Mouse (Mus musculus) hindbrain, postnatal 0 days (tissue): Measurements from ENCODE around the gene Prl3d2. TPM values are rescaled to one million over a fixed set of nuclear protein-coding genes. Genes with fewer than 3 reads are reported as not detected.
"Not testable (repeated sequence)": the region's sequence is repeated elsewhere in the genome, so short reads cannot be mapped to it uniquely, and the experiment has no call there.

Experiments
- ATAC-seq: fragments of 200-750 bp; cut with Nextera tagmentation; 2 replicates; pipeline ENCODE4 v1.8.0; 2017; ENCODE audit warnings: mild to moderate bottlenecking, moderate TSS enrichment, moderate library complexity
- DNase-seq: peaks from one replicate; pipeline ENCODE4 v3.0.0-alpha.2; 2015; ENCODE audit warnings: low spot score
- H3K27ac ChIP-seq: fragments of 300-500 bp; sonication (generic); 2 replicates; pipeline ENCODE4 v1.5.1; 2014; ENCODE audit warnings: mild to moderate bottlenecking
- H3K27me3 ChIP-seq: fragments of 300-500 bp; sonication (generic); 2 replicates; pipeline ENCODE4 v1.6.1; 2014; ENCODE audit warnings: low read length, mixed read lengths; ENCODE audit not compliant: insufficient read depth
- H3K36me3 ChIP-seq: fragments of 300-500 bp; sonication (generic); 2 replicates; pipeline ENCODE4 v1.6.1; 2014; ENCODE audit warnings: low read length, mixed read lengths; ENCODE audit not compliant: insufficient read depth
- H3K4me1 ChIP-seq: fragments of 300-500 bp; sonication (generic); 2 replicates; pipeline ENCODE4 v1.6.1; 2014; ENCODE audit warnings: antibody characterized with exemption, low read length, mixed read lengths; ENCODE audit not compliant: insufficient read depth
- H3K4me2 ChIP-seq: fragments of 300-500 bp; sonication (generic); 2 replicates; pipeline ENCODE4 v1.6.1; 2014; ENCODE audit warnings: low read depth, mild to moderate bottlenecking, low read length, moderate library complexity, mixed read lengths
- H3K4me3 ChIP-seq: fragments of 300-500 bp; sonication (generic); 2 replicates; pipeline ENCODE4 v1.5.1; 2014; ENCODE audit warnings: low read length
- H3K9ac ChIP-seq: fragments of 300-500 bp; sonication (generic); replicated peaks from 2 replicates; pipeline ENCODE4 v1.6.1; 2014; ENCODE audit warnings: mild to moderate bottlenecking, low read length, moderate library complexity, mixed read lengths
- H3K9me3 ChIP-seq: fragments of 300-500 bp; sonication (generic); 2 replicates; pipeline ENCODE4 v1.6.1; 2016; ENCODE audit warnings: low read length, mixed read lengths
- CTCF ChIP-seq: IDR thresholded peaks from 2 replicates; pipeline ENCODE4 v1.5.1; 2016; ENCODE audit warnings: antibody characterized with exemption, control low read depth, low read depth
- WGBS: fragments of 180-500 bp; shearing (Covaris S2); extraction: QIAGEN DNeasy Blood & Tissue Kit; methylation state at CpG from one replicate; pipeline ENCODE4 v1.1.7; 2014; 5-methylcytosine and 5-hydroxymethylcytosine counted together
- polyA plus RNA-seq: library from polyadenylated mRNA; unstranded; fragments of >200 nt; fragmentation: Nextera tagmentation; extraction: Ambion mirVana; gene quantifications from 2 replicates; pipeline ENCODE4 v1.2.1, GENCODE M21; 2015
- total RNA-seq: library from RNA; depleted of rRNA; stranded (reverse); fragments of >200 nt; gene quantifications from 2 replicates; pipeline ENCODE4 v1.2.3, GENCODE M21; 2014; rRNA removed

The Prl3d2 gene
- total RNA-seq: not detected in 2 replicates
- not detected in 2 replicates for polyA plus RNA-seq

- DNase-seq, H3K36me3 ChIP-seq, H3K4me3 ChIP-seq, H3K9me3 ChIP-seq, H3K27me3 ChIP-seq, H3K4me1 ChIP-seq, H3K4me2 ChIP-seq, ATAC-seq, H3K27ac ChIP-seq, H3K9ac ChIP-seq: not testable (repeated sequence)
- 84% methylated on average over 3 of the region's 4 CpGs for WGBS
Measured at GRCm38 (mm10) chr13:27121398-27121797, at the start of gene Prl3d2. Gene Prl3d2, plus strand, starts transcription at chr13:27121698.

DNA sequence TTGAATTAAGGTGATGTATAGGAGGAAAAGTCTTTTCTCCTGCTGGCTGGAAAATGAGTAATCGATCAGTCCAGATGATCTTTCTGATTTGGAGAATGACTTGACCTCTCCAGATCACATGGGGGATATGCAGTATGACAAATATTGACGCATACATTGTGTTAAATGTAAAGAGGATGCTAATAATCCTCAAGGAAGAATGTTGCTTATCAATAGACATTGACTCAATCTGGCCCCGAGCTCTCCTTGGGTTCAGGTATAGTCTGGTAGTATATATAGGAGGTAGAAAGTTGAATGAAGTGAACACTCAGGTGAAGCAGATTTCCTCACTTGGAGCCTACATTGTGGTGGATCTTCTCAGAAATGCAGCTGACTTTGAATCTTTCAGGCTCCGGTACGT, 27.6 kb upstream of the Prl3d2 start, which contains the start of gene Prl3d1:
TSS of gene Prl3d1 (plus strand) at position 301 of the 400 bp plus-strand sequence.
- H3K4me2 ChIP-seq, H3K9ac ChIP-seq, ATAC-seq, H3K9me3 ChIP-seq, H3K27me3 ChIP-seq, H3K36me3 ChIP-seq, H3K4me1 ChIP-seq, H3K4me3 ChIP-seq, H3K27ac ChIP-seq, DNase-seq: not testable (repeated sequence)
- WGBS: 94% methylated on average over 5 of the region's 5 CpGs

GRCm38 (mm10) chr13:27148264-27148663, 26.8 kb downstream of the Prl3d2 start:
- Histone ChIP-seq H3K4me2 (no peak overlapping the region), H3K27ac (no peak overlapping the region), H3K36me3 (no peaks in the 10 kb centered on the region), H3K27me3 (no peaks in the 10 kb centered on the region), H3K4me1 (no peaks in the 10 kb centered on the region), H3K4me3 (no peak overlapping the region), H3K9ac (no peak overlapping the region), H3K9me3 (no peaks in the 10 kb centered on the region)
- no peak for ATAC-seq
- WGBS: 63% methylated on average over 1 of the region's 1 CpGs
- no peak for DNase-seq
- TF ChIP-seq CTCF: no peak

- ATAC-seq, H3K9ac ChIP-seq, H3K27me3 ChIP-seq, H3K36me3 ChIP-seq, H3K27ac ChIP-seq, DNase-seq, H3K4me1 ChIP-seq, H3K4me2 ChIP-seq, H3K9me3 ChIP-seq, H3K4me3 ChIP-seq: not testable (repeated sequence)
- WGBS: 95% methylated on average over 2 of the region's 3 CpGs
Measured at GRCm38 (mm10) chr13:27156490-27156889, 35.0 kb downstream of the Prl3d2 start, which contains the start of gene Prl3d3. Gene Prl3d3, plus strand, starts transcription at chr13:27156790.

Other genes with a start within 250 kb of the Prl3d2 start
- not detected in 2 replicates for gene Prl, start 64.1 kb upstream of the Prl3d2 start, total RNA-seq
- gene Prl, start 64.1 kb upstream of the Prl3d2 start, polyA plus RNA-seq: 0.16 TPM in 1 of 2 replicates, not detected in the other
- gene Prl3d1, start 27.5 kb upstream of the Prl3d2 start, total RNA-seq: not detected in 2 replicates
- gene Prl3d1, start 27.5 kb upstream of the Prl3d2 start, polyA plus RNA-seq: not detected in 2 replicates
- gene Prl3d3, start 35.1 kb downstream of the Prl3d2 start, total RNA-seq: not detected in 2 replicates
- gene Prl3d3, start 35.1 kb downstream of the Prl3d2 start, polyA plus RNA-seq: not detected in 2 replicates
- gene Prl3c1, start 75.0 kb downstream of the Prl3d2 start, total RNA-seq: not detected in 2 replicates
- gene Prl3c1, start 75.0 kb downstream of the Prl3d2 start, polyA plus RNA-seq: not detected in 2 replicates
- not detected in 2 replicates for gene Prl3b1, start 120.1 kb downstream of the Prl3d2 start, total RNA-seq
- gene Prl3b1, start 120.1 kb downstream of the Prl3d2 start, polyA plus RNA-seq: not detected in 2 replicates
- gene Prl3a1, start 137.7 kb downstream of the Prl3d2 start, total RNA-seq: not detected in 2 replicates
- gene Prl3a1, start 137.7 kb downstream of the Prl3d2 start, polyA plus RNA-seq: not detected in 2 replicates
- gene Prl6a1, start 190.9 kb downstream of the Prl3d2 start, total RNA-seq: not detected in 2 replicates
- gene Prl6a1, start 190.9 kb downstream of the Prl3d2 start, polyA plus RNA-seq: not detected in 2 replicates
- not detected in 2 replicates for gene Prl8a2, start 224.0 kb downstream of the Prl3d2 start, total RNA-seq
- gene Prl8a2, start 224.0 kb downstream of the Prl3d2 start, polyA plus RNA-seq: not detected in 2 replicates